Mouse (Mus musculus): ENCODE measurements around the gene Glcci1. TPM values are rescaled to one million over a fixed set of nuclear protein-coding genes. Genes with fewer than 3 reads are reported as not detected.
A peak's percentile ranks its signal among the peaks of the same experiment; 100 is the strongest.

The Glcci1 gene
- total RNA-seq, 2 experiments from 2014 or later: 94.5 to 94.8 TPM

- DNase-seq (ENCODE audit: low spot score in 2 of 2): no peak
- no peak overlapping the region for H3K4me3 ChIP-seq
- 0 out of 2 replicates have a peak, but pooled peaks have one; percentile 4 for TF ChIP-seq CTCF (conservative IDR thresholded peaks at IDR 0.05)
- H3K27ac ChIP-seq: no peak overlapping the region
Observed at GRCm38 (mm10) chr6:8503953-8504352, 5.4 kb upstream of the Glcci1 start.

DNA sequence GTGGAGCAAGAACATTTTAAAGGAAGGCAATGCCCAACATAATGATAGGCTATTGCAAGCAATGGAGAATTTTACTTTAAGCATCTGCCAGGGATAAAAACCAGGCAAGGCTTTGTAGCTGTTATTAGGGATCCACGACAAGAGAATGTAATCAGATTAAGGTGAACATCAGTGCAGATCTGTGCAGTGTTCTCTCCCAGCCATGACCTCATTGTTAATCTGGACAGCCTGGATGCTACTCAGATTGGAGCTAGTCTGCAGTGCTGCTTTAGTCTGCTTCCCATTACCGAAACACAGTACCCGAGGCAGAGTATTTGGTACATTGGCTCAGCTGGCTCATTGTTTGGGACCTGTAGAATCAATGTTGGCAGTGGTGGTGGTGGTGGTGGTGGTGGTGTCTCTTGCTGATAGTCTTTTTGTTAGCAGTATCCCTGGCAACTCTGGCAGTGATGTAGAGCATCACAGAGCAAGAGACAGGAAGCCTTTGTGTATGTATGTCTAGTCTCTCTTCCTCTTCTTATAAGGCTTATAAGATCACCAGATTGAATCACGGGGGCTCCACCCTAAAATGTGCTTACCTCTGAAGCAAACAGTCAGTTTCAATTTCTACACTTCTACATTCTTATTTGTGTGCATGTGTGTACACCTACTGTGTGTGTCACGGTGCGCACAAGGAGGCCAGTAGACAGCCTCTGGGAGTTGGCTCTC lies 4.7 kb upstream of the Glcci1 start:
- Histone ChIP-seq H3K4me3 (no peak overlapping the region), H3K27ac (no peak overlapping the region)
- no peak for TF ChIP-seq CTCF (conservative IDR thresholded peaks at IDR 0.05)
- no peak for DNase-seq (ENCODE audit: low spot score in 2 of 2)

- Histone ChIP-seq H3K27ac (no peak overlapping the region), H3K4me3 (no peak overlapping the region)
- DNase-seq (ENCODE audit: low spot score in 2 of 2): no peak
- no peak for TF ChIP-seq CTCF (conservative IDR thresholded peaks at IDR 0.05)
Observed at GRCm38 (mm10) chr6:8506631-8507030, 2.8 kb upstream of the Glcci1 start.

DNA sequence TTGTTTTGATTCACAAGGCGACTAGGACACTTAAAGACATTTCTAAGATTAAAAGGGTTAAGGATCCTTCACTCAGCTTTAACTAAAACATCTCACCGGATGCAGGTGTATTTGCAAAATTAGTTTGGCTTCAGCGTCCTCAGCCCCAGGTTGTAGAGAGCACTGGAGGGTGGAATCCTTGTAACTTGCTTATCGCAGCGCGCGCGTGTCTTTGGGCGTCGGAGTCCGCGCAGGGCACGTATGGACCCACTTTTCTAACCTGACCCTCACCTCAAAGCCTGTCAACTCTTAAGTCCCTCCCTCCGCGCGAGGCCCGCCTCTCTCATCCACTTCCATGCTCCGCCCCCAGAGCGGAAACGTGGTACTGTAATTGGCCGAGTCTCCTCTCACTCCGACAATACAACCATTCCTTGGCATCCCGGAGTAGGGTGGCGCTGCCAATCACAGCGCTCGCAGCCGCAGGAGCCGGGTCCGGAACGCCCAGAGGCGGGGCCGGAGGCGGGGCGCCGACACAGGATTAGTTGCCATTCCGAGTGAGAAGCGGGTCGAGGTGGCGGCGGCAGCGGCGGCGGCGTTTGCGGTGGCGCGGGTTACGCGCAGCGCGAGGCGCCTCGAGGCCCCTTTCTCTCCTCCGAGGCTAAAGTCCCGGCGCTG lies 390 bp upstream of the Glcci1 start:
- TF ChIP-seq CTCF (conservative IDR thresholded peaks at IDR 0.05): peak; percentile 37
- peak; percentile 98 to 99 for DNase-seq (ENCODE audit: low spot score in 2 of 2)
- H3K4me3 ChIP-seq: peak overlapping the region; percentile 83

DNA sequence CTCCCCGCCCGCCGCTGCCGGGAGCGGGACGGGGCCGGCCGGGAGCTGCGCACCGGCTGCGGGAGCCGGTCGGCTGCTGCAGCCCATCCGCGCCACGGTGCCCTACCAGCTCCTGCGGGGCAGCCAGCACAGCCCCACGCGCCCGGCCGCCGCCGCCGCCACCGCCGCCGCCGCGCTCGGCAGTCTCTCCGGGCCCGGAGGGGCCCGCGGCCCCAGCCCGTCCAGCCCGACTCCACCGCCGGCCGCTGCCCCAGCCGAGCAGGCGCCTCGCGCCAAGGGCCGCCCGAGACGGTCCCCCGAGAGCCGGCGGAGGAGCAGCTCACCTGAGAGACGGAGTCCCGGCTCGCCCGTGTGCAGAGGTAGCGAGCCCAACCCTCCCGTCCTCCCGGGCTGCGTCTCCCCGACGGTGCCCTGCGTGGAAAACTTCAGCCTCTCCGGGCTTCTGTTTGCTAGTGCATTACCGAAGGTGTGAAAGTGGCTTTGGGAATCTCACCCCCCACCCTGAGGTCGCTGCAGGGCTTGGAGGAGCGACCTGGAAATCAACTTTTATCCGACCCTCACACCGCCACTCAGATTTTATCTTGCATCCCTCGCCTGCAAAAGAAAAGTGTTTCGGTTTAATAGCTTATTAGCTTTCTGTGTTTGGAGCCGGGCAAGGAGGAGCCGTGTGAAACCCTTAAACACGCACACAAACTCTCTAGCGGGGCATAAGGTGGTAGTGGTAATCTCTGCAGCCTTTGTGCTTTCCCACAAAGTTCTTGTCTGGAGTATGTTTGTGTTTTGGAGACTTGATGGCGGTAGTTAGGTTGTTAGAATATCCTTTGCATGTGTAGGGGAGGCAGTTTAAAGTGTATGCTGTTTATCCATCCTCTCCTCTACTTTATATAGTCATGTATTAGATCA lies 812 bp downstream of the Glcci1 start:
- H3K4me3 ChIP-seq: peak overlapping the region; percentile 83
- no peak for TF ChIP-seq CTCF (conservative IDR thresholded peaks at IDR 0.05)
- DNase-seq (ENCODE audit: low spot score in 2 of 2): no peak
- H3K27ac ChIP-seq: peak overlapping the region; percentile 99

More for the DNA sequence above, 390 bp upstream of the Glcci1 start:
- peak overlapping the region; percentile 99 for H3K27ac ChIP-seq

DNA sequence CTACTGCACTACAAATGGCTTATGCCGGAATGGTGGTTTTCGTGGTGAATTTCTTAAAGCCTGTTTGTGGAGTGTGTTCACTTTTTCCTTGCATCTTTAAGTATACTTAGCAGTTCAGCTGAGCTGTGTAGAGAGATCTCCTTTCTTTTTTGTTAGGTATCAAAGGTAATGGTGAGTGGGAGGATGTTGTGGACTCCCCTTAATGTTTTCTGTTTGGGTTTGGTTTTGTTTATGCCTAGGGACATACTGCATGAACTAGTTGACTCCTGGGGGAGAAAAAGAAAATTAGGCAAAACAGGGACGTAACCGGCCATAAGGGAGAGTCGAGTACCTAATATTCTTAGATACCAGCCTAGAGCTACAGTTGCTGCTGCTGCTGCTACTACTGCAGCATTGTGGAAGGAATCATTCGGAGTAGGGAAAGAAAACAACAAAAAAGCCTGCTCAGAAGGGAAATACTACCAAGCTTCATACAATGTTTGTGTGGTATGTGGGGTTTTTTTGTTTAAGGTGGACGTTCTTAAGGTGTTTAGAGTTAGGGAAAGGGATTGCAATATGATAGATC lies 1.5 kb downstream of the Glcci1 start:
- Histone ChIP-seq H3K4me3 (peak overlapping the region; percentile 83), H3K27ac (peak overlapping the region; percentile 99)
- TF ChIP-seq CTCF (conservative IDR thresholded peaks at IDR 0.05): no peak
- no peak for DNase-seq (ENCODE audit: low spot score in 2 of 2)

- DNase-seq (ENCODE audit: low spot score in 2 of 2): no peak
- peak overlapping the region; percentile 83 for H3K4me3 ChIP-seq
- TF ChIP-seq CTCF (conservative IDR thresholded peaks at IDR 0.05): no peak
- peak overlapping the region; percentile 99 for H3K27ac ChIP-seq
Observed at GRCm38 (mm10) chr6:8511447-8511846, 2.0 kb downstream of the Glcci1 start.

DNA sequence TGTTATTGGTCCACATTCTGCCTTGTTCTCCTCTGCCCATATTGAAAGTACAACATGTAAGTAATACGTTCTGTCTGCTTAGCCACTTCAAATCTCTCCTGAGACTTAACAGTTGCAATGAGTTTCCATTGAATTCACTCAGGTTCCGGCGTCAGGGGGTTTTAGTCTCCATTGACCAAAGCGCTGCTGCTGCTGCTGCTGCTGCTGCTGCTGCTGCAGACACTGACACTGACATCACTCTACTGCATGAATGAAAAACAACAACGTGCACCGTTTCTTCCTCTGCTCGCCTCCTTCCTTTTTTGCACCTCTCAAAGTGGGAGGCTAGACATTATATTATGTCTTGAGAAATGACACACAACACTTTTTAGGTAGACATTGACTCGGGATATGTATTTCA lies 3.0 kb downstream of the Glcci1 start:
- TF ChIP-seq CTCF (conservative IDR thresholded peaks at IDR 0.05): no peak
- peak overlapping the region; percentile 83 for H3K4me3 ChIP-seq
- DNase-seq (ENCODE audit: low spot score in 2 of 2): no peak
- H3K27ac ChIP-seq: peak overlapping the region; percentile 99

- TF ChIP-seq CTCF (conservative IDR thresholded peaks at IDR 0.05): no peak
- H3K4me3 ChIP-seq: no peak overlapping the region
- no peak for DNase-seq (ENCODE audit: low spot score in 2 of 2)
- H3K27ac ChIP-seq: no peak overlapping the region
Observed at GRCm38 (mm10) chr6:8519687-8520086, 10.3 kb downstream of the Glcci1 start.

- no peak overlapping the region for H3K27ac ChIP-seq
- no peak overlapping the region for H3K4me3 ChIP-seq
- DNase-seq (ENCODE audit: low spot score in 2 of 2): no peak
- TF ChIP-seq CTCF (conservative IDR thresholded peaks at IDR 0.05): 0 out of 2 replicates have a peak, but pooled peaks have one; percentile 7
Observed at GRCm38 (mm10) chr6:8521231-8521630, 11.8 kb downstream of the Glcci1 start.

GRCm38 (mm10) chr6:8524717-8525116 lies 15.3 kb downstream of the Glcci1 start:
- TF ChIP-seq CTCF (conservative IDR thresholded peaks at IDR 0.05): no peak
- H3K4me3 ChIP-seq: no peak overlapping the region
- H3K27ac ChIP-seq: peak overlapping the region; percentile 47; the same call in 1 of the 2 replicates
- DNase-seq (ENCODE audit: low spot score in 2 of 2): no peak

GRCm38 (mm10) chr6:8531104-8531894 lies 21.9 kb downstream of the Glcci1 start:
- DNase-seq (ENCODE audit: low spot score in 2 of 2): no peak
- H3K4me3 ChIP-seq: no peak overlapping the region
- TF ChIP-seq CTCF (conservative IDR thresholded peaks at IDR 0.05): no peak
- H3K27ac ChIP-seq: no peak overlapping the region

Data from layer of hippocampus, adult 2 months (tissue).